Mouse (Mus musculus) T-helper 2 cell (primary cell): ENCODE data around the gene Tomm7.
"Not testable (repeated sequence)": the region's sequence is repeated elsewhere in the genome, so short reads cannot be mapped to it uniquely, and the experiment has no call there.

Experiments
- in situ Hi-C: fragments of 300-600 bp; cut with MboI, MseI; formaldehyde crosslinking; loops from one replicate; pipeline ENCODE4 v1.15.1; 2025; ENCODE audit warnings: high pct_unique_total_duplicates

Gene Tomm7

DNA sequence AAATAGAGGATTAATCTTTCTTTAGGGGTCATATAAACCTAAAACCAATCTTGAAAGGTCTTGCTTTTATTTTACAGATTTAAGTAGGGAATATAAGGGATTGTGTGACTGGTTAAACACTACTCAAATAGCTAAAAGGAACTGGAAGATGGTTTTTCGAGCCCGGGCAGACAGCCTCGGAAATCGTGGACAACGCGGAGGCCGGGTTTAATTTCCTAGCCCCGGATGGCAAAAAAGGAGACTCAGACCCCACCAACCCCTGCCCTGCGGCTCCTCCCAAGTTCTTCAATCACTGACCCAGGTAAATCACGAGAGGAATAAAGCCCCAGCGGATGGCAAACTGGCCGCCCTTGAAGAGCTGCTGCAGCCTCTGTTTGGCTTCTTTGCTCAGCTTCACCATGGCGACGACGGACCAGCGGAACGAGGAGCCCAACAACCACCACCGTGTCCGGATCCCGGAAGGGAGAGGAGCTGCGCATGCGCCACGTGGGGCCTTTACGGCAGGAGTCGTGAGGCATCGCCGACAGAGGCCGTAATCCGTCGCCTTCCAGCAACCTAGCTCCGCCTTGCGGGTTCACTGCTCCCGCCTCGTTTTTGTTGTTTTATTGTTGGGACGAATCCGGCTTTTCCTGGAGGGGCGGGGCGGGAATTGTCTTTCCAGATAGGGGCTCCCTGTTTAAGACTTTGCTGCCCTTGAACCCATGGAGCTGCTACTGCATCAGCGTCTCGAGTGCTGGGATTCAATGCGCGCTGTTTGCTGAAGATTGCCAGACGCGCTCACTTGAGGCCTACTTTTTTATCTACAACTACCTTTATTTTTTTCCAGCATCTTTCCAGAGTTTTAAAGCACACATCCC lies at the start of gene Tomm7:
Gene Tomm7 (minus strand): TSS at position 488 of the 857 bp plus-strand sequence.
- in situ Hi-C loops = no loop called here

- in situ Hi-C loops = no loop called here
Measured at GRCm38 (mm10) chr5:23893156-23893863, 49.3 kb upstream of the Tomm7 start.

- in situ Hi-C loops = no loop called here
Measured at GRCm38 (mm10) chr5:23890734-23891133, 46.8 kb upstream of the Tomm7 start.

DNA sequence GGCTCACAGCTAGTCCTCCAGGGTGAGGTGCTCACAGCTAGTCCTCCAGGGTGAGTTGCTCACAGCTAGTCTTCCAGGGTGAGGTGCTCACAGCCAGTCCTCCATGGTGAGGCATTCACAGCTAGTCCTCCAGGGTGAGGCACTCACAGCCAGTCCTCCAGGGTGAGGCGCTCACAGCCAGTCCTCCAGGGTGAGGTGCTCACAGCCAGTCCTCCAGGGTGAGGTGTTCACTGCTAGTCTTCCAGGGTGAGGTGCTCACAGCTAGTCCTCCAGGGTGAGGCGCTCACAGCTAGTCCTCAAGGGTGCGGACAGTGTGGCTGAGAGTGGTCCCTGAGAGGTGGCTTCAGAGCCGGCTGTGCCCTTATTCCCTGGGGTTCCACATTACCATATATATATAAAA lies 45.5 kb upstream of the Tomm7 start:
- in situ Hi-C loops = no loop called here

GRCm38 (mm10) chr5:23887111-23887510 lies 43.1 kb upstream of the Tomm7 start:
- in situ Hi-C loops = no loop called here

DNA sequence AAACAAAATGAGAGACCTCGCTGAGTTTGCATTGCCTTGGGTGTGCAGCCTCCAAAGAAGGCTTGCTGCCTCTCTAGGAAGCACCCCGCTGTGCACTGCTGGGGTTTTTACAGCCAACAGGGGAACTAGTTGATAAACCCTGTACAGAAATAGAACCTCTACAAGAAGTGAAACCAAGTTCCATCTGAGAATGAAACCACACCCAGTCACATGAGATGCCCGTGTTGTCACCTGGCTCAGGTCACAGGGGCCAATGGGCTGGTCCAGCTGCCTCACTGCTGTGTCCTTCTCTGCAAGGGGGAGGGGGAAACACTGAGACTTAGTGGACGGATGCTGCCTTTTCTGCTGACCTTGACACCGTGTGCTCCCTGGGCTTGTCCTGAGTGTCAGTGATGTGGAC lies 30.5 kb upstream of the Tomm7 start:
- in situ Hi-C loops = no loop called here

GRCm38 (mm10) chr5:23872586-23872985 lies 28.6 kb upstream of the Tomm7 start:
- in situ Hi-C loops = no loop called here

DNA sequence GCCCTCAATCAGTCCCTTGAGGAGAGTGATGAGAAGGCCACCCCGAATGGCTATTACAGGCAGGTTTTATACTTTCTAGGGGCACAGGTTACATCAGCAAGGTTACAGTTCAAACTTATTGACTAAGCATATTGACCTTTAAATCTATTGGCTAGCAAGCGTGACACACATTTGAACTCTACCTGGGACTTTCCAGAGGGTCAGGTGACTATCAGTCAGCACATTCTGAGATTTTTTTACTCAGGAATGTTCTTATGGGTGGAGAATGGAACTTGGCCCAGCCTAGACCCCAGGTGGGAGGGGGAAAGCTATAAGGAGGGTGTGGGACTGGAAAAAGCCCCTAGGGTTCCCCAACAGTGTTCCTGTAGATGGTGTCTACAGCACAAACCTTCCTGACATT lies 27.4 kb upstream of the Tomm7 start:
- in situ Hi-C loops = not testable (repeated sequence)

DNA sequence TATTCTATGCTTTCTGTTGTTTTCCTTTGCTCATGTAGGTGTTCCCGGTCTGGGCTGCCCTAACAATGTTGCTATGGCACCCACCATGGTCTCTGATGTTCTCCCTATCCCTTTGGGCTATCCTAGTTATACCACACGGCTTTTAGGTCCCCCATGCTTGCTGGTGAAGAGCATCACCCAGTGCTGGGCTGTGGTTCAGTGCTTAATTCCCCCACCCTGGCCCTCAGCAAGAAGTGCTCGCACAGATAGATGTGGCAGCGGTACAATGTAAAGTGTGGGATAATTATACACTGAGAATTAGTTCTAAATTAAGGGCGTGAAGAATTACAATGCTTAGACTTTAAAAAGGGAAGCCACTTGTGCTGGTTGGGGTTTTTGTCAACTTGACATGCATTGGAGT lies 22.0 kb upstream of the Tomm7 start:
- in situ Hi-C loops = no loop called here

- in situ Hi-C loops = loop anchor here (5.0 kb wide), 1 partner anchor 163 kb away; no protein-coding TSS in a partner anchor
Measured at GRCm38 (mm10) chr5:23864054-23864965, 20.3 kb upstream of the Tomm7 start.

GRCm38 (mm10) chr5:23863166-23864053 lies 19.4 kb upstream of the Tomm7 start:
- in situ Hi-C loops = loop anchor here (5.0 kb wide), 1 partner anchor 164 kb away; no protein-coding TSS in a partner anchor

DNA sequence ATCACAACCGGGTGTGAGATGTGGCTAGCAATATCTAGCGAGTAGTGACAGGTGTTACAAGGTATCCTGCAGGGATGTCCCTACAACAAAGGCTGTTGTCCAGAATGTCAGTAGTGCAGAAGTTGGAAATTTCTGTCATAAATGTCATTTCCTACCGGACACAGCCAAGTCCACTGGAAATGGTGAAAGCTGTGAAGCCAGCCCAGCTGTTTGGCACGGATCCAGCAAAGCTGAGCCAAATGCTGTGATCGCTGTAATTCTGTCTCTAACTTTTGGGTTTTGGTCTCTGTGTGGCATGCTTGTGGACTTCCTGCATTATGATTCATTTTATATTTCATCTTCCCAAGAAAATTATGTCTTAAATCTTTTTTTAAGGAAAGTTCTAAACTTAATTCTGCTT lies 18.3 kb upstream of the Tomm7 start:
- in situ Hi-C loops = loop anchor here (5.0 kb wide), 1 partner anchor 165 kb away; no protein-coding TSS in a partner anchor

- in situ Hi-C loops = loop anchor here (5.0 kb wide), 1 partner anchor 166 kb away; no protein-coding TSS in a partner anchor
Measured at GRCm38 (mm10) chr5:23861721-23862120, 17.8 kb upstream of the Tomm7 start.

DNA sequence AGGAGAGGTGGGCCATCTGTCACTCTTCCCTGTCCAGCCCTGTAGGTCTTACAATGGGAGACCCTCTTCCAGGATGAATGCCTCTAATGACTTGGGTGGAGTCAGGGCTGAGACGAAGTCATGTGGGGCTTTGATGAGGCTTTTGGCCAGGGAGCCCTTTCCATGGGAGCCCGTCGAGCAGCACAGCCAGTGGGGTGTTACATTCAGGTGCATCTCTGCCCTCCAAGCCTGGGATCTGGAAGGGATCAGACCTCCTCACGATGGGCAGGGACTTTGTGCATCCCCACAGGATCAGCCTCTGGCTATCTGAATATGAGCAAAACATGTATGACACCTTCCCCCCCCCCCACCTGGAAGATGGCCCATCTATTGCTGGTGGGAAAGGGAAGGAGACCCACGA lies 15.9 kb upstream of the Tomm7 start:
- in situ Hi-C loops = loop anchor here (5.0 kb wide), 2 partner anchors 167 to 222 kb away; no protein-coding TSS in a partner anchor

GRCm38 (mm10) chr5:23859087-23859718 lies 15.2 kb upstream of the Tomm7 start:
- in situ Hi-C loops = loop anchor here (5.0 kb wide), 1 partner anchor 223 kb away; no protein-coding TSS in a partner anchor

DNA sequence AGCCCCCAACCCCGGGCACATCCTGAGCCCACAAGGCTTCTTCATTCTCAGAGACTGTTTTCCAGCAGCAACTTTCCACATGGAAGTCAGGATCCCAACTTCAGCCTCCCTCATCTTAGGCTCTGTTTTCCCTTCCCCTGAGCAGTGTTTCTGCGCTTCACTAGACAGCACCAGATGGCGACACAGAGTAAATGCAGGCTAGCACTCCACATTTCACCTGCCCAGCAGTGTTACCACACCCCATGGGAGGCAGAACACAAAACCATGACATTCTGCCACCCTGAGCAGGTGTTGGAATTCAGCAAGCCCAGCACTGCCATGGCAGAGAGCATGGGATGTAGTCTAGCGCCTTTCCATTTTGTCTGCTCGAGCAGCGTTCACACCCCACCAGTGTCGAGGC lies 14.7 kb upstream of the Tomm7 start:
- in situ Hi-C loops = loop anchor here (5.0 kb wide), 1 partner anchor 224 kb away; no protein-coding TSS in a partner anchor

GRCm38 (mm10) chr5:23858001-23858400 lies 14.0 kb upstream of the Tomm7 start:
- in situ Hi-C loops = loop anchor here (5.0 kb wide), 1 partner anchor 224 kb away; no protein-coding TSS in a partner anchor

GRCm38 (mm10) chr5:23857189-23857588 lies 13.2 kb upstream of the Tomm7 start:
- in situ Hi-C loops = loop anchor here (5.0 kb wide), 1 partner anchor 225 kb away; no protein-coding TSS in a partner anchor

GRCm38 (mm10) chr5:23856164-23856563 lies 12.2 kb upstream of the Tomm7 start:
- in situ Hi-C loops = loop anchor here (5.0 kb wide), 1 partner anchor 226 kb away; no protein-coding TSS in a partner anchor
